Mouse (Mus musculus) intestine, embryonic 14.5 days (tissue): Measurements from ENCODE around the gene Nlrc5. TPM values are rescaled to one million over a fixed set of nuclear protein-coding genes. Genes with fewer than 3 reads are reported as not detected.

ENCODE experiments used
- ATAC-seq: fragments of 200-750 bp; cut with Nextera tagmentation; replicated peaks from 2 replicates; pipeline ENCODE4 v1.8.0; 2017; ENCODE audit warnings: low read depth, moderate number of reproducible peaks, moderate TSS enrichment, moderate library complexity; ENCODE audit not compliant: low FRiP score, low TSS enrichment
- DNase-seq: peaks from one replicate; pipeline ENCODE4 v3.0.0-alpha.2; 2018; ENCODE audit warnings: low spot score
- H3K27ac ChIP-seq: fragments of 300-500 bp; sonication (generic); 2 replicates; pipeline ENCODE4 v1.5.1; 2014; ENCODE audit warnings: low read depth, mild to moderate bottlenecking, control low read depth
- H3K27me3 ChIP-seq: fragments of 300-500 bp; sonication (generic); replicated peaks from 2 replicates; pipeline ENCODE4 v1.6.1; 2014; ENCODE audit warnings: low read length, control low read depth; ENCODE audit not compliant: control insufficient read depth, insufficient read depth
- H3K36me3 ChIP-seq: fragments of 300-500 bp; sonication (generic); 2 replicates; pipeline ENCODE4 v1.6.1; 2014; ENCODE audit warnings: low read length, control low read depth; ENCODE audit not compliant: control insufficient read depth, insufficient read depth
- H3K4me1 ChIP-seq: fragments of 300-500 bp; sonication (generic); replicated peaks from 2 replicates; pipeline ENCODE4 v1.6.1; 2014; ENCODE audit warnings: low read length, control low read depth, mixed read lengths; ENCODE audit not compliant: control insufficient read depth, insufficient read depth
- H3K4me2 ChIP-seq: fragments of 300-500 bp; sonication (generic); 2 replicates; pipeline ENCODE4 v1.6.1; 2014; ENCODE audit warnings: low read length
- H3K4me3 ChIP-seq: fragments of 300-500 bp; sonication (generic); 2 replicates; pipeline ENCODE4 v1.5.1; 2014; ENCODE audit warnings: low read depth, low read length, control low read depth, mixed read lengths
- H3K9ac ChIP-seq: fragments of 300-500 bp; sonication (generic); 2 replicates; pipeline ENCODE4 v1.6.1; 2014; ENCODE audit warnings: mild to moderate bottlenecking, low read length
- H3K9me3 ChIP-seq: fragments of 300-500 bp; sonication (generic); 2 replicates; pipeline ENCODE4 v1.6.1; 2016; ENCODE audit warnings: low read length, control low read depth; ENCODE audit not compliant: control insufficient read depth
- WGBS: fragments of 180-500 bp; shearing (Covaris S2); extraction: QIAGEN DNeasy Blood & Tissue Kit; methylation state at CpG from one replicate; pipeline ENCODE4 v1.1.7; 2014; 5-methylcytosine and 5-hydroxymethylcytosine counted together
- polyA plus RNA-seq: library from polyadenylated mRNA; unstranded; fragments of >200 nt; fragmentation: Nextera tagmentation; extraction: Ambion mirVana; gene quantifications from 2 replicates; pipeline ENCODE4 v1.2.1, GENCODE M21; 2014

Nlrc5 gene
- polyA plus RNA-seq, 1 experiment from 2014 or later, result 0.69 TPM

GRCm38 (mm10) chr8:94409523-94409922, 24.6 kb upstream of the Nlrc5 start:
- no peaks in the 10 kb centered on the region for H3K36me3 ChIP-seq
- H3K4me2 ChIP-seq, result no peak overlapping the region
- no peaks in the 10 kb centered on the region for H3K4me1 ChIP-seq
- WGBS, result 88% methylated on average over 7 of the region's 7 CpGs
- H3K27ac ChIP-seq, result no peak overlapping the region
- no peaks in the 10 kb centered on the region for H3K27me3 ChIP-seq
- ATAC-seq (no peak), DNase-seq (no peak)
- no peaks in the 10 kb centered on the region for H3K9me3 ChIP-seq
- no peak overlapping the region for H3K4me3 ChIP-seq
- H3K9ac ChIP-seq, result no peak overlapping the region

- H3K9ac ChIP-seq, result no peak overlapping the region
- no peaks in the 10 kb centered on the region for H3K27me3 ChIP-seq
- ATAC-seq (no peak), DNase-seq (no peak)
- H3K4me2 ChIP-seq, result no peak overlapping the region
- H3K9me3 ChIP-seq, result no peaks in the 10 kb centered on the region
- H3K27ac ChIP-seq, result no peak overlapping the region
- no peak overlapping the region for H3K4me3 ChIP-seq
- H3K36me3 ChIP-seq, result no peaks in the 10 kb centered on the region
- WGBS, result 73% methylated on average over 6 of the region's 6 CpGs
- H3K4me1 ChIP-seq, result no peaks in the 10 kb centered on the region
Measured at GRCm38 (mm10) chr8:94412518-94412917, 21.6 kb upstream of the Nlrc5 start.

GRCm38 (mm10) chr8:94413509-94413908, 20.6 kb upstream of the Nlrc5 start:
- Histone ChIP-seq H3K4me1 (no peaks in the 10 kb centered on the region), H3K27me3 (no peaks in the 10 kb centered on the region), H3K9me3 (no peaks in the 10 kb centered on the region), H3K27ac (no peak overlapping the region), H3K9ac (no peak overlapping the region), H3K36me3 (no peaks in the 10 kb centered on the region), H3K4me2 (no peak overlapping the region), H3K4me3 (no peak overlapping the region)
- DNase-seq (no peak), ATAC-seq (no peak)
- 79% methylated on average over 6 of the region's 6 CpGs for WGBS

- ATAC-seq (no peak), DNase-seq (no peak)
- Histone ChIP-seq H3K27ac (no peak overlapping the region), H3K9ac (no peak overlapping the region), H3K4me2 (no peak overlapping the region), H3K36me3 (no peaks in the 10 kb centered on the region), H3K27me3 (no peaks in the 10 kb centered on the region), H3K9me3 (no peaks in the 10 kb centered on the region), H3K4me3 (no peak overlapping the region), H3K4me1 (no peaks in the 10 kb centered on the region)
- WGBS, result 56% methylated on average over 2 of the region's 2 CpGs
Measured at GRCm38 (mm10) chr8:94415218-94415617, 18.9 kb upstream of the Nlrc5 start.

- no peak overlapping the region for H3K9ac ChIP-seq
- H3K4me1 ChIP-seq, result no peaks in the 10 kb centered on the region
- no peak for ATAC-seq
- no peak overlapping the region for H3K27ac ChIP-seq
- no peaks in the 10 kb centered on the region for H3K36me3 ChIP-seq
- H3K4me2 ChIP-seq, result no peak overlapping the region
- H3K27me3 ChIP-seq, result no peaks in the 10 kb centered on the region
- no peaks in the 10 kb centered on the region for H3K9me3 ChIP-seq
- 65% methylated on average over 9 of the region's 9 CpGs for WGBS
- H3K4me3 ChIP-seq, result no peak overlapping the region
- DNase-seq, result no peak
Measured at GRCm38 (mm10) chr8:94418017-94418416, 16.1 kb upstream of the Nlrc5 start.

- Histone ChIP-seq H3K4me3 (no peak overlapping the region), H3K9me3 (no peaks in the 10 kb centered on the region), H3K4me1 (no peaks in the 10 kb centered on the region), H3K27ac (no peak overlapping the region), H3K27me3 (no peaks in the 10 kb centered on the region), H3K4me2 (no peak overlapping the region), H3K36me3 (no peaks in the 10 kb centered on the region), H3K9ac (no peak overlapping the region)
- DNase-seq (no peak), ATAC-seq (no peak)
- 84% methylated on average over 4 of the region's 4 CpGs for WGBS
Measured at GRCm38 (mm10) chr8:94422270-94422669, 11.9 kb upstream of the Nlrc5 start.

GRCm38 (mm10) chr8:94427953-94428352, 6.2 kb upstream of the Nlrc5 start:
- ATAC-seq, result no peak
- no peaks in the 10 kb centered on the region for H3K36me3 ChIP-seq
- no peak overlapping the region for H3K4me2 ChIP-seq
- WGBS, result 53% methylated on average over 10 of the region's 10 CpGs
- H3K4me3 ChIP-seq, result no peak overlapping the region
- no peak overlapping the region for H3K27ac ChIP-seq
- no peaks in the 10 kb centered on the region for H3K27me3 ChIP-seq
- H3K9ac ChIP-seq, result no peak overlapping the region
- DNase-seq, result no peak
- no peaks in the 10 kb centered on the region for H3K4me1 ChIP-seq
- H3K9me3 ChIP-seq, result no peaks in the 10 kb centered on the region

- Histone ChIP-seq H3K27ac (no peak overlapping the region), H3K9ac (no peak overlapping the region), H3K9me3 (no peaks in the 10 kb centered on the region), H3K36me3 (no peaks in the 10 kb centered on the region), H3K27me3 (no peaks in the 10 kb centered on the region), H3K4me3 (no peak overlapping the region), H3K4me1 (no peaks in the 10 kb centered on the region), H3K4me2 (no peak overlapping the region)
- DNase-seq, result no peak
- 75% methylated on average over 4 of the region's 4 CpGs for WGBS
- ATAC-seq, result no peak
Measured at GRCm38 (mm10) chr8:94428420-94428819, 5.7 kb upstream of the Nlrc5 start.

- no peaks in the 10 kb centered on the region for H3K4me1 ChIP-seq
- ATAC-seq, result no peak
- H3K9me3 ChIP-seq, result no peaks in the 10 kb centered on the region
- H3K27ac ChIP-seq, result no peak overlapping the region
- 82% methylated on average over 7 of the region's 7 CpGs for WGBS
- no peaks in the 10 kb centered on the region for H3K36me3 ChIP-seq
- H3K27me3 ChIP-seq, result peaks cover 8% of the 10 kb centered on the region
- H3K4me3 ChIP-seq, result no peak overlapping the region
- DNase-seq, result no peak
- no peak overlapping the region for H3K9ac ChIP-seq
- H3K4me2 ChIP-seq, result no peak overlapping the region
Measured at GRCm38 (mm10) chr8:94429376-94429775, 4.8 kb upstream of the Nlrc5 start.
